8 mouse cellular contexts compared by ENCODE assay signal in genomic region chr9:31280366-31281010, GRCm38 (mm10). TPM values are rescaled to one million over a fixed set of nuclear protein-coding genes. Genes with fewer than 3 reads are reported as not detected.
DNase-seq lines count a peak whose midpoint lies in the region; ATAC-seq and TF ChIP-seq lines count a peak whose summit lies in the region.

Gene Prdm10 (plus strand): TSS chr9:31280538.

- in situ Hi-C loops in ES-E14 (cut with MboI; ENCODE audit: low sequenced_read_pairs in 2 of 2, unreplicated experiment in 2 of 2), result no loop called here

- H3K4me2 ChIP-seq in forebrain, embryonic 16.5 days (ENCODE audit: low read length), result peak within 1 kb of the TSS; percentile 83
- peak within 1 kb of the TSS; percentile 71 for H3K4me2 ChIP-seq in lung, embryonic 15.5 days

- H3K36me3 ChIP-seq in ES-E14 (ENCODE audit: control insufficient read depth, insufficient read depth, low read length, poor library complexity, severe bottlenecking), result no peaks in the 10 kb centered on the region
- no peaks in the 10 kb centered on the region for H3K36me3 ChIP-seq in forebrain, embryonic 16.5 days (ENCODE audit: control insufficient read depth, insufficient read depth)
- H3K36me3 ChIP-seq in lung, embryonic 15.5 days, result no peaks in the 10 kb centered on the region

- H3K4me3 ChIP-seq in ES-E14 (ENCODE audit: insufficient read depth in 1 of 2, low read depth in 1 of 2, low read length in 2 of 2, poor library complexity in 1 of 2, severe bottlenecking in 1 of 2), result peak within 1 kb of the TSS; percentile 77 to 98
- H3K4me3 ChIP-seq in forebrain, embryonic 16.5 days (replicated peaks; ENCODE audit: low read length), result peak within 1 kb of the TSS; percentile 91
- peak within 1 kb of the TSS; percentile 86 for H3K4me3 ChIP-seq in layer of hippocampus, adult 2 months
- peak within 1 kb of the TSS; percentile 78 for H3K4me3 ChIP-seq in lung, embryonic 15.5 days

- DNase-seq in ES-E14 (ENCODE audit: low read depth, low spot score), result peak; percentile 95
- DNase-seq in cerebellum, adult 11-12 months, result peak; percentile 97
- DNase-seq in heart, postnatal 36 days, result peak; percentile 91 to 97
- DNase-seq in layer of hippocampus, adult 2 months (ENCODE audit: low spot score in 2 of 2), result peak; percentile 92 to 98
- DNase-seq in ovary, adult 18-20 months (ENCODE audit: low spot score), result peak; percentile 92
- DNase-seq in thymus, postnatal 0 days (ENCODE audit: low spot score), result peak; percentile 94

- intact Hi-C loops in heart, postnatal 36 days (cut with DNase I), result loop anchor here (1.0 to 5.0 kb wide), 4 partner anchors 60 to 248 kb away; partner anchors contain the start of genes Aplp2 and Zbtb44

- H3K4me1 ChIP-seq in ES-E14 (ENCODE audit: control insufficient read depth in 2 of 2, insufficient read depth in 2 of 2, low read length in 2 of 2, poor library complexity in 1 of 2), result peaks cover 3 to 12% of the 10 kb centered on the region in 2 experiments; a peak in 3 of 4 replicates
- H3K4me1 ChIP-seq in forebrain, embryonic 16.5 days (replicated peaks; ENCODE audit: control insufficient read depth, insufficient read depth, low read length), result peaks cover 11% of the 10 kb centered on the region
- peaks cover 27% of the 10 kb centered on the region for H3K4me1 ChIP-seq in lung, embryonic 15.5 days

- H3K27ac ChIP-seq in ES-E14 (ENCODE audit: insufficient read depth, low read depth, low read length, poor library complexity, severe bottlenecking), result peak within 1 kb of the TSS; percentile 100
- H3K27ac ChIP-seq in forebrain, embryonic 16.5 days (ENCODE audit: low read length), result peak within 1 kb of the TSS; percentile 100
- H3K27ac ChIP-seq in layer of hippocampus, adult 2 months, result peak within 1 kb of the TSS; percentile 100
- peak within 1 kb of the TSS; percentile 99 for H3K27ac ChIP-seq in lung, embryonic 15.5 days

- no peaks in the 10 kb centered on the region for H3K27me3 ChIP-seq in forebrain, embryonic 16.5 days (replicated peaks; ENCODE audit: control insufficient read depth, insufficient read depth, low read length)
- H3K27me3 ChIP-seq in lung, embryonic 15.5 days, result no peaks in the 10 kb centered on the region

- peak within 1 kb of the TSS; percentile 99 for H3K9ac ChIP-seq in ES-E14 (ENCODE audit: insufficient read depth, low read depth, low read length, poor library complexity, severe bottlenecking)
- peak within 1 kb of the TSS; percentile 99 for H3K9ac ChIP-seq in forebrain, embryonic 16.5 days (replicated peaks; ENCODE audit: low read depth, low read length)
- H3K9ac ChIP-seq in lung, embryonic 15.5 days, result peak within 1 kb of the TSS; percentile 99

- peak; percentile 92 for ATAC-seq in forebrain, embryonic 16.5 days
- peak; percentile 93 for ATAC-seq in lung, embryonic 15.5 days (ENCODE audit: borderline replicate concordance, extremely low read depth, low FRiP score, low TSS enrichment)

- 0 out of 2 replicates have a peak, but pooled peaks have one; percentile 15 for TF ChIP-seq CTCF in layer of hippocampus, adult 2 months (conservative IDR thresholded peaks at IDR 0.05)

- 0% methylated on average over 40 of the region's 45 CpGs for WGBS in forebrain, embryonic 16.5 days
- under 1% methylated on average over 45 of the region's 45 CpGs for WGBS in lung, embryonic 15.5 days

- H3K9me3 ChIP-seq in ES-E14 (ENCODE audit: control insufficient read depth, insufficient read depth, low read depth, low read length), result no peaks in the 10 kb centered on the region
- H3K9me3 ChIP-seq in forebrain, embryonic 16.5 days (ENCODE audit: control insufficient read depth, low read length), result no peaks in the 10 kb centered on the region
- H3K9me3 ChIP-seq in lung, embryonic 15.5 days, result no peaks in the 10 kb centered on the region

TF ChIP-seq in ES-E14, 5 proteins besides CTCF, POLR2A, EP300 and RAD21:
- TF ChIP-seq HCFC1 (IDR thresholded peaks at IDR 0.05; ENCODE audit: borderline replicate concordance, insufficient read depth, low read length), result peak; percentile 52; the same call in 1 of the 2 replicates
- TF ChIP-seq CHD2 (IDR thresholded peaks at IDR 0.05; ENCODE audit: low read depth, low read length), result peak; percentile 92
- no peak for TF ChIP-seq ZC3H11A (IDR thresholded peaks at IDR 0.05; ENCODE audit: borderline replicate concordance, low read depth, low read length)
- TF ChIP-seq MAFK (IDR thresholded peaks at IDR 0.05; ENCODE audit: insufficient read depth, low read depth, low read length), result no peak

RNA-seq across cellular contexts. Expression of gene Prdm10, which starts in this region (rescaled TPM):
- 10.5 and 12.8 TPM in 2 replicates for total RNA-seq in ES-E14 (2012; rRNA removed)
- polyA plus RNA-seq in forebrain, embryonic 16.5 days (2015; fragmentation: Nextera tagmentation; extraction: Ambion mirVana), result 9.8 and 12.1 TPM in 2 replicates
- 1 to 10 TPM; 4.2 to 4.7 TPM for total RNA-seq in heart, postnatal 36 days (2021)
- total RNA-seq in layer of hippocampus, adult 2 months (2021), result 10 to 100 TPM; 22.0 to 23.1 TPM
- polyA plus RNA-seq in lung, embryonic 15.5 days (2015; fragmentation: Nextera tagmentation; extraction: Ambion mirVana), result 3.9 and 4.6 TPM in 2 replicates
- polyA plus RNA-seq in thymus, postnatal 0 days (2015; fragmentation: Nextera tagmentation; extraction: Ambion mirVana), result 3.6 and 3.9 TPM in 2 replicates

Comparison
In these comparisons a context has a peak if more than half of its experiments do, and no peak if none do; other contexts are left out.
1. Peak in every context shown above with its lines: DNase-seq, ATAC-seq, H3K4me3 ChIP-seq and H3K27ac ChIP-seq.